Mouse (Mus musculus) heart, embryonic 15.5 days (tissue): ENCODE data around the gene Sept7. TPM values are rescaled to one million over a fixed set of nuclear protein-coding genes. Genes with fewer than 3 reads are reported as not detected.

Experiments used
- ATAC-seq: fragments of 200-750 bp; cut with Nextera tagmentation; replicated peaks from 2 replicates; pipeline ENCODE4 v1.8.0; 2017; ENCODE audit warnings: low read depth, moderate TSS enrichment; ENCODE audit not compliant: insufficient number of reproducible peaks, insufficient read depth, low FRiP score
- H3K27ac ChIP-seq: fragments of 300-500 bp; sonication (generic); 2 replicates; pipeline ENCODE4 v1.5.1; 2015; ENCODE audit warnings: mild to moderate bottlenecking, inconsistent platforms
- H3K27me3 ChIP-seq: fragments of 300-500 bp; sonication (generic); 2 replicates; pipeline ENCODE4 v1.6.1; 2015; ENCODE audit warnings: inconsistent platforms
- H3K36me3 ChIP-seq: fragments of 300-500 bp; sonication (generic); 2 replicates; pipeline ENCODE4 v1.6.1; 2015; ENCODE audit warnings: mild to moderate bottlenecking, inconsistent platforms
- H3K4me1 ChIP-seq: fragments of 300-500 bp; sonication (generic); replicated peaks from 2 replicates; pipeline ENCODE4 v1.6.1; 2015; ENCODE audit warnings: inconsistent platforms
- H3K4me2 ChIP-seq: fragments of 300-500 bp; sonication (generic); 2 replicates; pipeline ENCODE4 v1.6.1; 2015; ENCODE audit warnings: inconsistent platforms, mild to moderate bottlenecking, moderate library complexity
- H3K4me3 ChIP-seq: fragments of 300-500 bp; sonication (generic); 2 replicates; pipeline ENCODE4 v1.5.1; 2015; ENCODE audit warnings: mild to moderate bottlenecking, inconsistent platforms
- H3K9ac ChIP-seq: fragments of 300-500 bp; sonication (generic); 2 replicates; pipeline ENCODE4 v1.6.1; 2015; ENCODE audit warnings: mild to moderate bottlenecking, inconsistent platforms
- H3K9me3 ChIP-seq: fragments of 300-500 bp; sonication (generic); replicated peaks from 2 replicates; pipeline ENCODE4 v1.6.1; 2016; ENCODE audit warnings: inconsistent platforms
- WGBS: fragments of 180-500 bp; shearing (Covaris S2); methylation state at CpG from one replicate; pipeline ENCODE4 v1.1.7; 2015; ENCODE audit warnings: mixed read lengths; 5-methylcytosine and 5-hydroxymethylcytosine counted together
- polyA plus RNA-seq: library from polyadenylated mRNA; unstranded; fragments of >200 nt; fragmentation: Nextera tagmentation; extraction: Ambion mirVana; gene quantifications from 2 replicates; pipeline ENCODE4 v1.2.1, GENCODE M21; 2015

Gene Sept7
- polyA plus RNA-seq, 1 experiment from 2014 or later, result 252 TPM

DNA sequence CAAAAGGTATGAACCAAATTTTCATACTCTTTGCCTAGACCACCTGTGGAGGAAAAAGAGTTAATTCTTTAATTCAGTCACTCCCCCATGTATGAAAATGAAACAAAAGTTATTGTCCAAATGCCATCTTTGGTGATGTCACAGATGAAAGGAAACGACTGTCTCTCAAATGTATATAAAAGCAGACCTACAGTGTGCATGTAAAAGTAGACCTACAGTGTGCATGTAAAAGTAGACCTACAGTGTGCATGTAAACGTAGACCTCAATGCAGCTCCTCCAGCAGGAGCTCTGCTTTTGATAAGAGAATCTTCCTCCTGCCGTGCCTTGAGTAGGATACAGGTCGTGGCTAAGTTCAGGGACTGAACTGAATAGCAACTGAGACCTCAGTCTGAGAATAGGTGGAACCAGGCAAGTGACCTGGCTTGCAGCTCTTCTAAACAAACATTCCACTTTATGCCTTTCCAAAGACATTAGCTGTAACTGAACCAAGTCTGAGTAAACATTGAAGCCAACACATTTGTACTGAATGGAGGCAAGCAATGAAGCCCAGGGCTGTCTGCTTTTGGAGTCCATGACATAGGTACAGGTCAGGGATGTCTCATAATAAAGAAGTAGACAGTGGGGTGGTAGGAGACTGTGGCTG is 75.6 kb downstream of the Sept7 start:
- Histone ChIP-seq H3K4me3 (no peak overlapping the region), H3K27me3 (no peaks in the 10 kb centered on the region), H3K9me3 (no peaks in the 10 kb centered on the region), H3K4me1 (no peaks in the 10 kb centered on the region), H3K4me2 (no peak overlapping the region), H3K36me3 (no peaks in the 10 kb centered on the region), H3K27ac (no peak overlapping the region), H3K9ac (no peak overlapping the region)
- 67% methylated on average over 4 of the region's 4 CpGs for WGBS
- ATAC-seq, result no peak

DNA sequence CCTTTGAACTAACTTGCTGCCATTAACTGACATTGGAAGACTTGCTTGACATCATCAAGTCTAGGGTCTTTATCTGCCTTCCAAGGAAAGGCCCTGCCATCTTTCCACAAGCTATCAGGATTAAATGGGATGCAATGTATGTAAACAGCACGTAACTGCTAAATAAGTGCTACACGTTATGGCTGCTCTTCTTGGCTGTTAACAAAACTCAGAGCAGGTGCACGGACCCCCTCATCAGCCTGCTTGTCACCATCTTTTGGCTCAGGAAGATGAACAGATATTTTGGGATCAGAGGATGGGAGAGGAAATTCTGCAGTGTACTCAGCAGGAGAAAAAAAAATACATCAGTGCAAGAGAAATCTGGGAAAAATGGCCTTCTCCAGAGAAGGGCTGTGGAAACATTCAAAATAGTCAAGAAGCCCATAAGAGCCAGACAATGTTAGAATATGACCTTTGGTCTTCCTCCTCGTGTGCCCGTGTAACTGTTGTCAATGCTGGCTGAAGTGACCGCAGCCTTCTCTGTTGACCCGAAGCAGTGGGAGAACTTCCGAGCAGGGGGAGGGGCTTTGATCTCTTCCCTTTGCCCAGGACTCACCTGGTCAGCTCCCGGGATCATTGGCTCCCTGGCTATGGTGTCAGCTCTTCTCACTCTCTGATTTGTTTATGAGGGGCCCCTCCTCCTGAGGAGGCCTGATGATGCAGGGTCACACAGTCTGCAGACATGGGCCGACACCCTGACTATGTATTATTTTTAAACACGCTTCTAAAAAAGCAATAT is 76.9 kb downstream of the Sept7 start:
- H3K4me1 ChIP-seq, result no peaks in the 10 kb centered on the region
- H3K9ac ChIP-seq, result no peak overlapping the region
- H3K27me3 ChIP-seq, result no peaks in the 10 kb centered on the region
- ATAC-seq, result no peak
- H3K27ac ChIP-seq, result no peak overlapping the region
- no peaks in the 10 kb centered on the region for H3K9me3 ChIP-seq
- H3K4me2 ChIP-seq, result no peak overlapping the region
- 70% methylated on average over 11 of the region's 11 CpGs for WGBS
- H3K4me3 ChIP-seq, result no peak overlapping the region
- H3K36me3 ChIP-seq, result no peaks in the 10 kb centered on the region

DNA sequence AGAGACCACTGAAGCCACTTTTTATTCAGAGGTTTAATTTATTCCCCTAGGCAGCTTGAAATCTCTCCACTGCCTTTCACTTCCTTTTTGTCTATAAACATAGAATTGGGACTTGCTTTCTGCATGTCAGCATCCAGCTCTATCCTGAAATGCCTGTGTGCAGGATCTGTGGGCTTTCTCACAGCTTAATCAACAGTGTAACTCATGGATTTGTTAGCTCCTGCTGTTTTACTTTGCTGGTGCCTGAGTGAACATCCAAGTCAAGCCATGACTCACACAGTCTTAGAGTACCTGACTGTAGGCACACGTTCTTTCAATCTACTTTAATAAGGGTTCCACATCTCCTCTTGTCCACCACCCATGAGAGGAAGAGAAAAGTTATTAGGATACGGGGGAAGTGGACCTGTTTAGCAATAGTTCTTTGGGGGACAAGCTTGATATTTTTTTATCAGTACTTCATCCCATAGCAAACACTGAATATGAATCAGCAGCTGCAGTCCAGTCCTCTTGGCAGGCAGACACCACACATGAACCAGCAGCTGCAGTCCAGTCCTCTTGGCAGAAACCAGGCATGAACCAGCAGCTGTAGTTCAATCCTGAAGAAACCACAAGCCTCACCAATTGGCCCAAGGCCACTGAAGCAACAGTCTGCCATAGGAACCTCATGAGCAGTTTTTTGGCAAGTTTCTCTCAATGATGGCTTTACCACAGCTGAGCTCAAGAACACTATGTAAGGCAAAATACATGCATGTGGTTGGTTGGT is 85.4 kb downstream of the Sept7 start:
- H3K27me3 ChIP-seq, result no peaks in the 10 kb centered on the region
- no peaks in the 10 kb centered on the region for H3K36me3 ChIP-seq
- no peaks in the 10 kb centered on the region for H3K4me1 ChIP-seq
- WGBS, result 71% methylated on average over 2 of the region's 2 CpGs
- no peak overlapping the region for H3K9ac ChIP-seq
- H3K4me2 ChIP-seq, result no peak overlapping the region
- no peak overlapping the region for H3K4me3 ChIP-seq
- H3K27ac ChIP-seq, result no peak overlapping the region
- no peak for ATAC-seq
- no peaks in the 10 kb centered on the region for H3K9me3 ChIP-seq

DNA sequence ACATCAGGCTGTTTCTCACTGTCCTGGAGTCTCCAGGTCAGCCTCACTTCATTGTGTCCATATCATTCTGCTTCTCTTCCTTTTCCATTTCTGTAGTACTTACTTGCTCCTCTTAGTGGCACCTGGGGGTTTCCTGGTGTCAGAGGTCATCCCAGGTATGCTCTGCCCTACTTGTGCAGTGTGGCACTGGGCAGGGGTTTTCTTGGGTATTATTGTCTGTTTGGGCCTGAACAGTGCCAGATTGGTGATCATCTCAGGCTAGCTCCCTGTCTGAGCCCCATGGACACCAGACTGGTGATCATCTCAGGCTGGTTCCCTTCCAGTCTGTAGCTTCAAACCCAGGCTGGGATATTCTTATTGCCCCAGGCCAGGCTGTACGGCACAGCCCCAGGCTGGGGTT is 88.2 kb downstream of the Sept7 start:
- 56% methylated on average over 1 of the region's 1 CpGs for WGBS

DNA sequence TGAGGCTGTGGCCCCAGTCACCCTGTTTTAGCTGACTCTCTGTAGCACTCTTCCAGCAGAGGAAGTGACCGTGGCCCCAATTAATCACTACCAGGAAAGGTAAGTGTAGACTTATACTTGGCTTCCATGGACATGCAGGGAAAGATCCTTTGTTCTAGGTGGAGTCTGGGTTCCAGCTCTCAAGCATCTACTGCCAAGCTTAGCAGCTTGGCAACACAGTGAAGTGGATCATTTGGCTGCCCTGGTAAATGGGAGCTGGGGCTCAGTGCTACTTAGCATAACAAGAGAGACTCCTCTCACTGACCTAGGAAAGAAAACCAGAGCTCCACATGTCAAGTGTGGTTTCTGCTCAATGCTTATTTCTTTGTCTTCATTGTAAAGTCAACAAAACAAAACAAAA is 101.5 kb downstream of the Sept7 start:
- no peak for ATAC-seq
- 76% methylated on average over 1 of the region's 1 CpGs for WGBS
- Histone ChIP-seq H3K4me2 (no peak overlapping the region), H3K36me3 (no peaks in the 10 kb centered on the region), H3K9me3 (no peaks in the 10 kb centered on the region), H3K9ac (no peak overlapping the region), H3K27me3 (no peaks in the 10 kb centered on the region), H3K4me3 (no peak overlapping the region), H3K27ac (no peak overlapping the region), H3K4me1 (no peaks in the 10 kb centered on the region)

More for the DNA sequence above, 88.2 kb downstream of the Sept7 start:
- H3K4me1 ChIP-seq, result no peaks in the 10 kb centered on the region
- no peaks in the 10 kb centered on the region for H3K36me3 ChIP-seq
- H3K4me2 ChIP-seq, result no peak overlapping the region
- H3K27ac ChIP-seq, result no peak overlapping the region
- no peak for ATAC-seq
- H3K9me3 ChIP-seq, result no peaks in the 10 kb centered on the region
- H3K9ac ChIP-seq, result no peak overlapping the region
- no peaks in the 10 kb centered on the region for H3K27me3 ChIP-seq
- no peak overlapping the region for H3K4me3 ChIP-seq

DNA sequence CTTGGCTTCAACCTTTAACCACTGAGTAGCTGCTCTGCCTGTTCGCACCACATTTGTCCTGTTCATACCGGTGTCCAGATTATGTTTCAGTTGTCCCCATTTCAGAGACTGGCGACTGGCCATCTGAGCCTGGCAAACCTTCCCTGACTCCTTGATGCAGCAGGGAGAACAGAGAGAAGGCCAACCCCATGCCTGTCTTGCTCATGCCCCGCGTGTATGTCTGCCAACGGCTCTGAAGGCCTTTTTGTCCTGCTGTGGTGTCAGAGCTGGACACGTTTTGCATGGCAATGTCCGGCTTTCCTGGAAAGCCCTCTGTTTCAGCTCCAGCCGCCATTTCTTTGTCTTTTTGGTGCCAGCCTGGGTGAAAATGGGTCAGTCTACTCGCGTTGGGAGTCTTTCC is 103.6 kb downstream of the Sept7 start:
- Histone ChIP-seq H3K9ac (no peak overlapping the region), H3K4me1 (no peaks in the 10 kb centered on the region), H3K27me3 (no peaks in the 10 kb centered on the region), H3K36me3 (no peaks in the 10 kb centered on the region), H3K4me3 (no peak overlapping the region), H3K27ac (no peak overlapping the region), H3K9me3 (no peaks in the 10 kb centered on the region), H3K4me2 (no peak overlapping the region)
- 85% methylated on average over 11 of the region's 11 CpGs for WGBS
- ATAC-seq, result no peak

DNA sequence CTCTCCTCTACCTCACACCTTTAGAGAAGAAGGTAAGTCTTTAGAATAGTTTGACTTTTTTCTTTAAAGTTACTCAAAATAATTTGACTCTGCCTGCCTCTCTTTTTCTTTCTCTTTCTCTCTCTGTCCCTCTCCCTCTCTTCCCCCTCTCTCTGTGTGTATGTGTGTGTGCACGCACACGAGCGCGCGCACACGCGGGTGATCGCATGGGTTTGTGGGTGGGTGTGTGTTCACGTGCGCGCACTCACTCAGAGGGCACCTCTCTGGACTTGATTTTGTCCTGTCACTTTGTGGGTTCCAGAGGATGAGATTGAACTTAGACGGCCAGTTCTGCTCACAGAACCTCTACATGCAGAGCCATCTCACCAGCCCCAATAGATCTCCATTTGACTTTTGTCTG is 105.3 kb downstream of the Sept7 start:
- Histone ChIP-seq H3K9ac (no peak overlapping the region), H3K4me2 (no peak overlapping the region), H3K9me3 (no peaks in the 10 kb centered on the region), H3K4me1 (no peaks in the 10 kb centered on the region), H3K27me3 (no peaks in the 10 kb centered on the region), H3K36me3 (no peaks in the 10 kb centered on the region), H3K4me3 (no peak overlapping the region), H3K27ac (no peak overlapping the region)
- ATAC-seq, result no peak
- WGBS, result 95% methylated on average over 12 of the region's 12 CpGs

DNA sequence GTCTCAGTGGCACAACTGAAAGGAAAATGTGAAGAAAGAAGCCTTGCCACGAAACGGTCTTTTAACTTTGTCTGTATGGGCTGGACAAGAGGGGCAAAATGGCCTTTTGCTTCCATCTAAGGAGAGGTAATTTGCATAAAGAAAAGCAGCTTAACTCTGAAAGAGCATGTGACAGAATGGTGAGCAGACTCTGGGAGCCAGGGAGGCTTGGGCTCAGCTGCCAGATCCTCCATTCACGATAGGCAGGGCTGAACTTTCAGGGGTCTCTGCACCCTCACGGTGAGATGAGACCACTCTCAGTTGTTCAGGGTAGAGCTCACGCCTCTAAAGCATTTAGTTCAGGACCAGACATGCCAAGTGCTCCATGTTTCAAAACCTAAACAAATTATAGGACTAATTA is 105.8 kb downstream of the Sept7 start:
- H3K9ac ChIP-seq, result no peak overlapping the region
- no peaks in the 10 kb centered on the region for H3K4me1 ChIP-seq
- H3K4me2 ChIP-seq, result no peak overlapping the region
- no peak overlapping the region for H3K4me3 ChIP-seq
- no peak for ATAC-seq
- no peaks in the 10 kb centered on the region for H3K27me3 ChIP-seq
- no peaks in the 10 kb centered on the region for H3K9me3 ChIP-seq
- no peak overlapping the region for H3K27ac ChIP-seq
- no peaks in the 10 kb centered on the region for H3K36me3 ChIP-seq
- 75% methylated on average over 5 of the region's 5 CpGs for WGBS

Other genes with a start within 250 kb of the Sept7 start
- not detected in 2 replicates for gene Gm10181, start 163.0 kb upstream of the Sept7 start, polyA plus RNA-seq
- 29.2 and 33.2 TPM in 2 replicates for gene Herpud2, start 100.6 kb upstream of the Sept7 start, polyA plus RNA-seq
- gene Eepd1, start 229.1 kb downstream of the Sept7 start, polyA plus RNA-seq, result 21.4 and 21.5 TPM in 2 replicates